Mouse (Mus musculus) kidney, postnatal 14 days (tissue): ENCODE measurements around the gene Gdap1l1.
A peak's percentile ranks its signal among the peaks of the same experiment; 100 is the strongest.

Experiments used
- DNase-seq: peaks from one replicate; pipeline ENCODE4 v3.0.0; 2022; ENCODE audit warnings: mixed read lengths

Gene Gdap1l1

DNA sequence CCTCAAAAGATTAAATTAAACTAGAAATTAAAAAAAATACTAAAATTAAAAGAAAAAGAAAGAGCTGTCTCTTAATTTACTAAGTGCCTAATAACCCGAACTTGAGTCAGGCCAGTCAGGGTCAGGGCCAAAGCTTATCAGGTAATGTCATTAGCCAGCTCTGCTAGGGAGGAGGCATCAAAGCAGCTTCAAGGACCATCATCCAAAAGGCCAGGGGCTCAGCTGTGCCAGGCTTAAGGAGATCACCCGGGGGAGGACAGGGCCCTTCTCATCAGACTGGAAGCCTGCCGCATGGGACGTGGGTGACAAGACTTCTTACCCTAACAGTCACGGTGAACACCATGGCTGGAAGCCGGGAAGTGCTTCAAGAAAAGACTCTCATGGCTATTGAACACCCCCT, 29.3 kb downstream of the Gdap1l1 start:
- no peak for DNase-seq

DNA sequence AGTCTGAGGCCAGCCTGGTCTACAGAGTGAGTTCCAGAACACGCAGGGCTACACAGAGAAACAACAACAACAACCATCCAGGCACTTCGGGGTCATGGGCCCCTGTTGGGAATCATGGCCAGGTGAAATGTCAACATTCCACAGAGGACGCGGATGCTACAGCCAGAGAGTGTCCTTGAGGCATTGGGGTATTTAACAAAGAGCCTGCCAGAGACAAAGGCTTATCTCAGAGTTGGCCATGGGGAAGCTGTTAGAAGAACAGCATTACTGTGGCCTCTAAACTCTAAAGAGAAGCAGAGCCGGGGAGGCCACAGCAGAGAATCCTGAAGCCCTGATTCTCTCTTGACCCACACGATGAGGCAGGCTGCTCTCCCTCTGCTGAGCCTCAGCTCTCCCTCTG, 30.6 kb downstream of the Gdap1l1 start:
- DNase-seq: no peak

DNA sequence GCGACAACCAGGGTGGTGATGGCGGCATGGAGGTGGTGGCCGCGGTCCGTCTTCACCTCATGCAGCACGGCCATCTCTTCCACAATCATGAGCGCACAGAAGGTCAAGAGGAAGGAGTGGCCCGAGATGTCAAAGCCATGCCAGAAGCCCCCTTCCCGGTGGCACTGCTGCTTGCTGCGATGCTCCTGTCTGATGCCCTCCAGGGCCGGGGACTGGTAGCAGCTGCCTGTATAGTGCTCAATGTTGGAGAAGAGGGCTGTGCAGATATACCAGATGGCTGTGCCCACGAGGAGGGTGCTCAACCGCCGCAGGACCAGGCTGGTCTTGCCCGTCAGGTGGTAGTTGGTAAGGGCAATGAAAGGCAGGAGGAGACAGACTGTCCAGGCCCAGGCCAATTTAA, 31.4 kb downstream of the Gdap1l1 start:
- no peak for DNase-seq

DNA sequence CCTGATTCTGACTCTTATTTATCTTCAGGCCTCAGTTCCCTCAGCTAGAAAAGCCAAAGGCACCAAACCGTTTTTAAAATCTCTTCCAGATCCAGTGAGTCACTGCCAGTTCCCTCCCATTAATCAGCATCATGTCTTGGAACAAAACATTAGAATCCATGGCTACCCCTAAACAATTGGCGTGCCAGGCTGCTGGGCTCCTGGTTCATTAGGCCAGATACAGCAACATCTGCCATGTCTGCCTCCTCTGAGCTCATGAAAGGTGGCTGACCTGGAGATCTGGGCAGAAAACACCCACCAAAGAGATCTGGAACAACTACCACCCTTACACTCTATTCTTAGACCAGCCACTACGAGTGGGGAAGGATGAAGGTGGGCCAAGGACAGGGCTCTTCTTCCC, 32.9 kb downstream of the Gdap1l1 start:
- no peak for DNase-seq

DNA sequence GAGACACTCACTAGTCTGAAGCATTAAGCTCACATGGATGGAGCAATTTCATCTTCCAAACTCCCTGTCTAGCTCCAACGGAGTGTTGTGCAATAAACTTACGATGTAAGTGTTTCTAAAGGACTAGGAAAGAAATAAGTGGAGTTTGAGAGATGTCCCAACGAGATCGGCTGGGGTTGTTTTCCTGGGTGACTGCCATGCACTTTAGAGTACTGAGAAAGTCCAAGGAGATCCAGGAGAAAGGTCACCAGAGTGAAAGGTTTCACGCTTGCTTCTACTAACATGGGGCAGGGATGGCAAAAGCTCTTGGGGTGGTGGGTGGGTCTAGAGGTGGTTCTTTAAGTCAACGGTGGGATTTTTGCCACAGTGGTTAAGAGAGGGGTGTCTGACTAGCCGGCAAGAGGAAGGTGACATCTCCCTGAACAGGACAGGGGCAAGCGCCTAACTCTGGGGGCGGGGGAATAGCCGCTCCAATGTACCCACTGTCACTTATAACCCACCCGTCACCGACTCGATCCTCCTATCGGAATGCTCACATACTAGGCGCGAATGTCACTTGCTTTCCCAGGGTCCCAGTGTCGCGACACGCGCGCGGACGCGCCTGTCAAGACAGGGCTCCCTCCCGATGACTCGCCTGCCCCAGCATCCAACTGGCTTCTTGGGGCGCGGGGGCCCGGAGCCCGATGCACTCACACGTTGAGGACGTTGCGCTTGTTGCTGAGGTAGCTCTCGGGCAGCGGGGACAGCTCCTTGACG, 33.6 kb downstream of the Gdap1l1 start:
- peak; percentile 39 for DNase-seq

DNA sequence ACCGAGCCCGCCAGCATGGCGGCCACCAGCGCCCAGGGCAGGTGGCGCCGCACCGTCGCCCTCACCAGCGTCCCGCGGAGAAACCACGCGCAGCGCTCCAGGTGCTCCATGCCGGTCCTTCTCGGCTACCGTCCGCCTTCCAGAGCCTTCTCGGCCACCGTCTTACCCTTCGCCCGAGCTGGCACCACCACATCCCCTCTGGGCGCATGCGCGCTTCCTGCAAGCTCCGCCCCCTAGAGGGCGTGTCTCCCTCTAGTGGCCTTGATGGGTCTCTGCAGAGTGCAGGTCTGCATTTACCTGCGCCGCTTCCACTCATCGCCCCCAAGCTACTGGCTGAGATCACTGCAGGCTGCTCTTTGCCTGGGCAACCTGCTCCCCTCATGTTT, 34.2 kb downstream of the Gdap1l1 start, which contains the start of gene Fitm2:
Fitm2 (minus strand) TSS at position 164 of the 386 bp plus-strand sequence.
- peak; percentile 97 for DNase-seq

DNA sequence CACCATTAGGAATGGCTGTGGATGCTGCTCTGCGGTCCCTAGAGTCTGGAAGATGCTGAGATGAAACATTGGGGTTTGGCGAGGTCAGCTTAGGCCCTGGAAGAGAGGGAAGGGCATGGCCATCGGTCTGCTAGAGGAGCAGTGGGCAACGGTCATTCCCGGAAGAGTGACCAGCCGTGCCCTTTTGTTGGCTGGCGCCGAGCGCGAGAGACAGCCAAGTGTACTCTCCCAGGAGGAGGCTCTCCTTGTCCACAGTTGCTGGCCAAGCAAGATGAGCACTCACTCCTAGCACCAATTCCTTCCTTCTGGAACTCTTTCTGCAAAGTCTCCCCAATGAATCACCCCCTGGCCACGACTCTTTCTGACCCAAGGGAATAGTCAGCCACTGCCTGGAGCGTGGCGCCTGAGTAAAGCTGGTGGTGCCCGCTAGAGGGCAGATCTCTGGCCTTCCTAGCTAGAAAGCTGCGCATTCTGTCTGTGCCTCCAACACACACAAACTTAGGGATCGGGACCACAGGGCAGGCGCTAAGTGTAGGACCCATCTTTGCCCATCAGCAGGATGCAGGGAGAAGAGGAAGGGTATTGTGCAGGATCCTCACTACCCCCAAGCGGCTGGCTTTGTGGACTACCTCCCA, 42.0 kb downstream of the Gdap1l1 start:
- peak; percentile 21 for DNase-seq

DNA sequence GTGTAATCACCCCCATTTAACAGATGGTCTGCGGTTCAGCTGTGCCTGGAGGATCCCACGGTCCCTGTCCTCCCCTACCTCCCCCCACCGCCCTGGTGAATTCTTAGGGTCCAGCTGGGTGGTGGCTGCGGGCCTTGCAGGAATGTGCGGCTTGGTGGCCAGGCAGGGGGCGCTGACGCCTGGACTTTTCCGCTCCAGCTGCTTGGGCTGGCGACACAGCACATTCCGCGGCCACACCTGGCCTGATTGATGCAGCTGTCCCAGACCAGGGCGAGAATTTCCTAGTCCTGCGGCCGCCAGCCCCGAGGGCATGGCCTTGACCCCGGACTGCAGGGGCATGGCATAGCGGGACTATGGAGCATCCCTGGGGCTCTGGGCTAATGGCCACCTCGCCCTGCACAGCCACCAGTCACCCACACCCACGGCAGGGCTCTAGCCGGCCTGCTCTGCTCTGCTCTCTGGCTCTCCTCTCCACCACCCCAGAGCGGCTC, 43.3 kb downstream of the Gdap1l1 start:
- DNase-seq: peak; percentile 62

DNA sequence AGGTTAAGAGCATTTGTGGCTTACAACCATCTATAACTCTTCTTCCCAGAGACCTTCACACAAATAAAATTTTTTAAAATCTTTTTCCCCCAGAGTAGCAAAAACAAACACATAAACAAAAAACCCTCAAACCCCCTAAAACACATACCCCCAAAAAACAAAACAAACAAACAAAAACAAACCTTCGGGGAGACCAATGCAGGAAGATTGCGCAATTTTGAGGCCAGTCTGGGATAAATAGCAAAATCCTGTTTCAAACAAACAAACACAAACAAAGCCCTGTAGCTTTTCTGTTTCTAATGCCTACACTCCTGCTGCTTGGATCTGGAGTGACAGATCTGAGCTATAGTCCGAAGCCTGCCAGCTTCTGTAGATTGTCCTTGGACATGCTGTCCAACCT, 49.1 kb downstream of the Gdap1l1 start:
- no peak for DNase-seq

DNA sequence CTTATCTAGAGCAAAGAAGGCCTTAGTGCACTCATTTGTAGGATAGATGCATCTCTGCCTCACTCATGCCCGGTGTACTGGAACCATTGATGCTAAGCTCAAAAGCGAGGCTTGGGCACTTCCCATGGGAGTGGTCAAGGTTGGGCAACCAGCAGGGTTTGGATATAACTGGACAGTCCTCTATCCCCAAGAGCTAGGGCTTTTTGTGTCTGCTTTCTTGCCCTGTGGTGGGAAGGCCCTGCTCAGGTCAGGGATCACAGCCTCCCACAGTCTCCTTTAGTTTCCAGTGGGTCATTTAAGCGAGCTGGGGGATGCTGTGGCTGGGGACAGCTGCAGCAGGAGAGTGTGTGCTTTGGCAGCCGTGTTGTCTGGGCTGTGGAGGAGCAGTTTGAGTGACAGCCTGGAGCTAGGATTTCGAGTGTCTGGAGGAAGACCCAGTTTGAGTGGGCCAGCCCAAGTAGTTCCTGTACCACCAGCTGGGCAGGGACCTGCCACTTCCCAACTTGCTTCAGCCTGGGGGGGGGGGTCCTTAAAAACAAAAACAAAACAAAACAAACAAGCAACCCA, 51.5 kb downstream of the Gdap1l1 start:
- no peak for DNase-seq

DNA sequence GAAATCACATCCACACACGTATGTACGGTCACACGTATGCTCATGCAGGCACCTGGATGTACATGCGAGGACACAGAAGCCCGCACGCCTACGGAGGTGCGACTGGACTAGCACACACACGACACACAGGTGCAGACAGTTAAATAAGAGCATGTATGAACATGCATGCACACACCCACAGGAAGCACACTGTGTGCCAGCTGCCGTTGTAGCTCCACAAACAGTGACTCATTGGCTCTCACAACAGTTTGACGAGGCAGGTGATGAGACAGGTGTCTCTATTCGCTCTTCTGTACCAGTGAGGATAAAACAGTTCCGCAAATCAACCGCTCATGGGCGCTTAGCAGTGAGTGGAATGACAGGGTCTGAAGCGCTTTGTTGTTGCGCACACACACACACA, 52.4 kb downstream of the Gdap1l1 start:
- DNase-seq: no peak

DNA sequence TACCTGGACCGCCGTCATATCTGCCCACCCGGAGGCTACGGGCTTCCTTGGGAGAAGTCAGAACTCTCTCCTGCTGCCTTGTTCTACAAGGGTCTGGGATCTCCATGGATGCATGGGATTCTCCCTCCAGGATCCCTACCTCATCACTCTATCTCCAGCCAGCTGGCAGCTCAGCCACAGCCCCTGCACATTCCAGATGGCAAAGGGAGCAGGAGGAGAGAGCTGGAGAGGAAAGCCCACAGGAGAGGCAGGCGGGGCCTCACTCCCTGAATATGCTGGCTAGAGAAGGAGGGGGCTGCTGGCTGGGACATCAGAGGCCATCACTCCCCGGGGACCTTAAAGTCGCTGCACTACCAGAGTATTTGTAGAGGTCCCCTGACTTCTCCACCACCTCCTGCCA, 53.1 kb downstream of the Gdap1l1 start:
- DNase-seq: no peak

DNA sequence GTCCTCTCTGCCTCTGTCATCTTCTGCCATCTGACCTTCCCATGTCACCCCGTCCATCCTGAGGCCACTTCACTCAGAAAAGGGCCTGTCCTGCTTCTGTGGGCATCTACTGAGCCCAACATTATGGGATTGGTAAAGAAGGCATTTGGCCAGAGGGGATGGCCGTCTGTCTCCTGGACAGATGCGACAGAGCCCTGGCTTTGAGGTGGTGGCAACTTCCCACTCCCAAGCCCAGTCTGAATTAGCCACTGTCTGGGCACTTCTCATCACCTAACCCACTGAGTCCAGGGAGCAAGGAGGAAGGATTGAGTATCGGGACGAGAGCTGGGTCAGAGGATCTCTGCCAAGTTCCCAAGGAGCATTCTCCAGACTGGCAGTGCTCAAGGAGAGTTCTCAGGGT, 53.7 kb downstream of the Gdap1l1 start, which contains the start of gene R3hdml:
R3hdml (plus strand) TSS at position 301 of the 400 bp plus-strand sequence.
- no peak for DNase-seq

DNA sequence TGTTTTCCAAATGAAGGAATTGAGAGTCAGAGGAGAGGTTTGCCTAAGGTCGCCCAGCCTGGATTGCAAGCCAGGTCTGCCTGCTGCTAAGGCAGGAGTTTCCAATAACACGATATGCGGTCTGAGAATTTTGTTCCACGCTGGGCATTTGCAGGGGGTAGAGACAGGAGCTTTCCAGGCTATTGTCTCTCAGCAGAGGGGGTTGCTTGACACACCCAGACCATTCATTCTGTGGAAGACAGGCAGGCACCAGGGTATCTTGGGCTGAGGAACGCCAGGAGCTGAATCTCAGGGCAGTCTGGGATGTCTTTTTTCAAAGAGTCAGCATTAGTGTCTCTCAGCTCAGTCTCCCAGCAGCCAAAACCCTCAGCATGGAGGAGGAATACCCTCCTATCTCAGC, 54.8 kb downstream of the Gdap1l1 start:
- DNase-seq: no peak

DNA sequence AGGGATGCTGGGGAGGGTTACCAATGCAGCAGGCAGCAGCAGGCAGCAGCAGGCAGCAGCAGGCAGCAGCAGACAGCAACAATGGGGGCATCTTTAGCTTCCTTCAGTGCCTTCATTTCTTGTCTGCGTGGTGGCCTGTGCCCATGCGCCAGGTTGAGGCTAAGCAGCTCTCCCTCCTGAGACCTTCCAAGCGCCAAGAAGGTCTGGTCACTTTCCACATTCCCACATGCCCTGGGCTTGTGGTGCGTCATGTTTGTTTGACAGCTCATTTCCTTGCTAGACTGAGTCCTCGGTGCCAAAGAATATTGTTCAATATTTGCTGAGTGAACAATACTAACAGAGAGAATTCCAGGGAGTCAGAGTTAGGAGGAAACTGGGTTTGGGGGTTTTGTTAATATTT, 55.7 kb downstream of the Gdap1l1 start:
- no peak for DNase-seq

DNA sequence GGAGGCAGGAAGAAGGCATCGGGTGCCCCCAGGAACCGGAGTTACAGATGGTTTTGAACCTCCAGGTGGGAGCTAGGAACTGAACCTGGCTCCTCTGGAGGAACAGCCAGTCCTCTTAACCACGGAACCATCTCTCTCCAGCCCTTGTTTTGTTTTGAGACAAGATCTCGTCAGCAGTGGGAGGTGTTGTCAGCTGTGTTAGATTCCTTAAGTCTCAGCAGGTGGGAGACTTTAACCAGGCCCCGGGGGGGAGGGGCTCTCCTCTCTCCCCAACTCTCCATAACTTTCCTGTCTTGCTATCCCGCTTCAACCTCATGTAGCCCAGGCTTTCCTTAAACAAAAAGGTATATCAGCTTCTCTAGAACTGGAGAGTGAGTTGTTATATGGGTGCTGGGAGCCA, 56.2 kb downstream of the Gdap1l1 start:
- no peak for DNase-seq

DNA sequence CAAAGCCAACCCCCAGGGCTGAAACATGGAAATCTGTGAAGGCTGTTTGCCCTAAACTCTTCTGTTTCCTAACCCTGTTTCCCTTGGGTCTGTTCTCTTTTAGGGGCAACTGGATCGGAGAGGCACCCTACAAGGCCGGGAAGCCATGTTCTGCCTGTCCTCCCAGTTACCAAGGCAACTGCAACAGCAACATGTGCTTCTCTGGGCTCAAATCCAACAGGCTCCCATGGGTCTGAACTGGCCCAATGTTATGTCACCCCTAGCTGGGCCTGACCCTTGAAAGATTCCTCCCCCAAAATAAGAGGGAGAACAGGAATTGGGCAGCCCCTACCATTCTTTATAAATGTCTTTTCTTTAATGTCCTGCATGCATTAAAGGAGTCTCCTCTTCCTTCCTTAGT, 63.9 kb downstream of the Gdap1l1 start:
- no peak for DNase-seq

DNA sequence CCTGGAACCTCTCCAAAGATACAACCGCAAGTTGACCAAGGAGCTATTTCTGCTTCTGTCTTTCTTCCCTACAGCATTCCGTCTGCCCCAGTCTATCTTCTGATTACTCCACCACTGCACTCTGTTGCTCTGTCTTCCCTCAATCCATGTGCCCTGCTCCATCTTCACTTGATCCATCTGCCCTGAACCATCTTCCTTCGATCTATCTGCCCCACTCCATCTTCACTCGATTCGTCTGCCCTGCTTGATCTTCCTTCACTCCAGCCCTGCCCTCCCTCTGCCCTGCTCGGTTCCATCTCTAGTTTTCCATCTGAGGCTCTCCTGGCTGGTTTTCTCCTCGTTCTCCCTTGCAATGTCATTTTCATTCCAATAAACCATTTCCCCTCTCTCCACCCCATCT, 64.9 kb downstream of the Gdap1l1 start:
- no peak for DNase-seq
